19 mouse cellular contexts compared by ENCODE assay signal in genomic region chr3:35970441-35970840, GRCm38 (mm10). TPM values are rescaled to one million over a fixed set of nuclear protein-coding genes. Genes with fewer than 3 reads are reported as not detected.
DNase-seq lines count a peak whose midpoint lies in the region; ATAC-seq lines count a peak whose summit lies in the region.
"Had no signal": no experiment of that assay in that cellular context is flagged by ENCODE, and none has a peak within 500 bp of the region (broad histone marks: within the 10 kb centered on the region; RNA-seq: fewer than 3 reads in every experiment).

No protein-coding gene starts in this region.

- no peak overlapping the region for H3K27ac ChIP-seq in kidney, embryonic 15.5 days
- H3K27ac ChIP-seq: embryonic facial prominence, embryonic 10.5 days; forebrain, embryonic 13.5 days; gastrocnemius, adult 2 months; heart, embryonic 13.5 days; hindbrain, embryonic 12.5 days had no signal

- H3K4me3 ChIP-seq in kidney, embryonic 15.5 days (replicated peaks): no peak overlapping the region
- H3K4me3 ChIP-seq: embryonic facial prominence, embryonic 10.5 days; forebrain, embryonic 13.5 days; gastrocnemius, adult 2 months; heart, embryonic 13.5 days; hindbrain, embryonic 12.5 days had no signal

- ATAC-seq in kidney, embryonic 15.5 days (replicated peaks; ENCODE audit: low FRiP score): no peak
- ATAC-seq: forebrain, embryonic 13.5 days; hindbrain, embryonic 16.5 days had no signal

- no peaks in the 10 kb centered on the region for H3K4me1 ChIP-seq in kidney, embryonic 15.5 days
- H3K4me1 ChIP-seq: embryonic facial prominence, embryonic 10.5 days; forebrain, embryonic 13.5 days; heart, embryonic 13.5 days; hindbrain, embryonic 12.5 days had no signal

- peaks cover 67% of the 10 kb centered on the region for H3K36me3 ChIP-seq in kidney, embryonic 15.5 days

- DNase-seq in heart, adult 11 months: peak; percentile 35
- no peak for DNase-seq in heart, postnatal 36 days
- peak; percentile 39 to 79 for DNase-seq in kidney, adult 8-10 months
- peak; percentile 12 for DNase-seq in Muller cell, postnatal 12 days (ENCODE audit: inconsistent ontology term)
- peak; percentile 31 to 60 for DNase-seq in kidney, postnatal 36 days
- DNase-seq: adrenal gland, postnatal 14 days; cerebellum, adult 18-20 months; cerebellum, adult 9-11 months; cerebellum, postnatal 36 days; gastrocnemius, adult 2 months; gastrocnemius, postnatal 25 days; heart, postnatal 4 days had no signal

- H3K27me3 ChIP-seq in kidney, embryonic 15.5 days: no peaks in the 10 kb centered on the region
- H3K27me3 ChIP-seq: CH12.LX; forebrain, embryonic 13.5 days; heart, embryonic 13.5 days; hindbrain, embryonic 12.5 days had no signal

- no peak overlapping the region for H3K4me2 ChIP-seq in kidney, embryonic 15.5 days
- H3K4me2 ChIP-seq: forebrain, embryonic 13.5 days; heart, embryonic 13.5 days; hindbrain, embryonic 12.5 days had no signal

- H3K9ac ChIP-seq in kidney, embryonic 15.5 days: no peak overlapping the region
- H3K9ac ChIP-seq: forebrain, embryonic 13.5 days; heart, embryonic 13.5 days; hindbrain, embryonic 12.5 days had no signal

- 80% methylated on average over 4 of the region's 4 CpGs for WGBS in kidney, embryonic 15.5 days

- H3K9me3 ChIP-seq in kidney, embryonic 15.5 days (replicated peaks): no peaks in the 10 kb centered on the region
- H3K9me3 ChIP-seq: embryonic facial prominence, embryonic 10.5 days; forebrain, embryonic 13.5 days; heart, embryonic 13.5 days; hindbrain, embryonic 12.5 days had no signal

- intact Hi-C loops in heart, postnatal 36 days (cut with DNase I): loop anchor here (5.0 kb wide), 1 partner anchor 283 kb away; no protein-coding TSS in a partner anchor

RNA-seq across cellular contexts. Expression of gene Mccc1, which starts 30.0 kb away (rescaled TPM):
- total RNA-seq in heart, postnatal 36 days (2021): 10 to 100 TPM; 91.8 to 92.6 TPM
- 50.4 and 56.8 TPM in 2 replicates for polyA plus RNA-seq in kidney, embryonic 15.5 days (2015; fragmentation: Nextera tagmentation; extraction: Ambion mirVana)

RNA-seq across cellular contexts. Expression of gene Dcun1d1, which starts 33.2 kb away (rescaled TPM):
- 10 to 100 TPM; 52.6 to 60.9 TPM for total RNA-seq in heart, postnatal 36 days (2021)
- polyA plus RNA-seq in kidney, embryonic 15.5 days (2015; fragmentation: Nextera tagmentation; extraction: Ambion mirVana): 93.1 and 95.5 TPM in 2 replicates

Comparison
In these comparisons a context has a peak if more than half of its experiments do, and no peak if none do; other contexts are left out.
1. DNase-seq: peak in heart, adult 11 months (single experiment), kidney, adult 8-10 months (2 of 2), Muller cell, postnatal 12 days (single experiment) and kidney, postnatal 36 days (2 of 2); none in heart, postnatal 36 days (0 of 2).